Mouse (Mus musculus): Measurements from ENCODE around the gene Atf7ip2. TPM values are rescaled to one million over a fixed set of nuclear protein-coding genes. Genes with fewer than 3 reads are reported as not detected.

Atf7ip2 gene
- polyA plus RNA-seq, 1 experiment from 2014 or later = 0.08 TPM

Small RNAs within 50 kb of the gene (microRNA-seq; reads per million reads assigned to microRNA genes)
- gene Gm22932 = not detected

Other genes starting within 250 kb of the Atf7ip2 start
- 6.2 and 7.6 TPM in 2 replicates for gene Grin2a, start 197.2 kb upstream of the Atf7ip2 start, polyA plus RNA-seq (2015; fragmentation: Nextera tagmentation; extraction: Ambion mirVana)
- gene Rpl39l, start 22.5 kb upstream of the Atf7ip2 start, polyA plus RNA-seq (2015; fragmentation: Nextera tagmentation; extraction: Ambion mirVana) = 0.27 and 0.36 TPM in 2 replicates
- gene Emp2, start 121.3 kb downstream of the Atf7ip2 start, polyA plus RNA-seq (2015; fragmentation: Nextera tagmentation; extraction: Ambion mirVana) = 10.8 and 18.8 TPM in 2 replicates
- 12.9 and 18.3 TPM in 2 replicates for gene Tekt5, start 202.8 kb downstream of the Atf7ip2 start, polyA plus RNA-seq (2015; fragmentation: Nextera tagmentation; extraction: Ambion mirVana)
- 43.6 and 45.3 TPM in 2 replicates for gene Nubp1, start 219.2 kb downstream of the Atf7ip2 start, polyA plus RNA-seq (2015; fragmentation: Nextera tagmentation; extraction: Ambion mirVana)